Mouse (Mus musculus): ENCODE data around the gene Rinl.

The Rinl gene

DNA sequence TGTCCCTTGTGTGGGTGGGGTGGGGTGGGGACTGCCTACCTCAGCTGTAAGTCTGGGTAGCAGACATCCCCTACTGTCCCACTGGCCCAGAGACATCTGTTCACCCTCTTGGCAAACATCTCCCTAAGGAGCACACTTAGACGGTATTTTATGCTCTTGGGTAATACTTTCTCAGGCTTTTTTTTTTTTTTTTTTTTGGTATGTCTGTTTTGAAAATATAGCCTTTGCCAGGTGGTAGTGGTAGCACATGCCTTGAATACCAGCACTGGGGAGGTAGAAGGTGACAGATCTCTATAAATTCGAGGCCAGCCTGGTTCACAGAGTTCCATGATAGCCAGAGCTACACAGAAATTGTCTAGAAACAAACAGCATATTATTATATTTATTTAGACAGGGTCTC, 35.2 kb downstream of the Rinl start:
- DNase-seq (ENCODE audit: low spot score in 2 of 2), result no peak

DNA sequence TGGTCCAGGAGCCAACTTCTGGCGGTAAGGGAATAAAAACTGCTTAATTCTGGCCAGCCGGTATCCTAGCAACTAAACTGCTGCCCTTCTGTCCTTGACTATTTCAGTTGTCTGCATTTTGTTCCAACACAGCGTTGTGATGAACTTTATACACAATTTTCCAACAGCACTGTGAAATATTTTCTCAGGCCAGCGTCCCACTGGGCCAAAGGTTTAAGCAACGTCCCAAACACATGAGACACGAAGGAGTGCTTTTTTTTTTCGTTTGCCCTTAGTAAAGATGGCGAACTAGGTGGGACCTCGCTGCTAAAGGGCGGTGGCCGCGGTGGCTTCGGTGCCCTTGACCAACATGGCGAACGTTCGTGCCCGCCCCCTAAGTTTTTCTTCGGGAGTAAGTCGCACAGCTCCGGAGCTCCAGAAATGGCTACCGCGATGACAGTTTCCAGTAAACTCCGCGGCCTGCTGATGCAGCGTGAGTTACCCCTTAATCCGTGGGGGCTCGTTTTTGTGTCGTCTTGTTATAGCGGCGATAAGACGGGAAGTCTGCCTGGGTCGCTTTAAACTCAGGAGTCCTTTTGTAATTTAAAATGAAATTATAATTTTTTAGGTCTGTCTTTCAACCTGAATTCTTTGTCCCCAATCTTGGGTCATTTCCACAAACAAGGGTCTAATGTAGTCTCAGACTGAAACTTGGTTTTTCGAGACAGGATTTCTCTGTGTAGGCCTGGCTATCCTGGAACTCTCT, 36.3 kb downstream of the Rinl start, which contains the start of gene Ech1:
TSS of gene Ech1 (plus strand) at position 277 of the 745 bp plus-strand sequence.
- peak; percentile 83 to 88 for DNase-seq (ENCODE audit: low spot score in 2 of 2)

DNA sequence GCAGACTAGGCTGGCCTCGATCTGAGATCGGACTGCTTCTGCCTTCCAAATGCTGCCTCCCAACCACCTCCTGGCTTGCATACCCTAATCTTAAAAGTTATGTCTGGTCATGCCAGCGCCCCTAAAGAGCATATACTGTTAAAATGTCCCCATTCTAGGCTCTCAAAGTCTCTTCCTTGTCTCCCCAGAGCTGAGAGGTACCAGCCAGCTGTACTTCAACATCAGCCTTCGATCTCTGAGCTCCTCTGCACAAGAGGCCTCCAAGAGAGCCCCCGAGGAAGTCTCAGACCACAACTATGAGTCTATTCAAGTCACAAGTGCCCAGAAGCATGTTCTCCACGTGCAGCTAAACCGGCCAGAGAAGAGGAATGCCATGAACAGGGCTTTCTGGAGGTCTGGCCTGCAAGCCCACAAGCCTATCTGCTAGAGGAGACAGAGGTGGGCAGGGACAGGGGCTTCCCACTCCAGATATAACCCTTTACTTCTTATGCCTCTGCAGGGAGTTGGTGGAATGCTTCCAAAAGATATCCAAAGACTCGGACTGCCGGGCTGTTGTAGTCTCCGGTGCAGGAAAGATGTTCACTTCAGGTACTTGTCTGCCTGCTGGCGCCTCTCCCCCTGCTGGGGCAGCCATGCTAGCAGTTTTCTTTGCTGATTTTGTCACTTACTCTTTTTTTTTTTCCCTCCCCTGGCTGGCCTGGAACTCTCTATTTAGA, 37.1 kb downstream of the Rinl start:
- DNase-seq (ENCODE audit: low spot score in 2 of 2), result no peak

DNA sequence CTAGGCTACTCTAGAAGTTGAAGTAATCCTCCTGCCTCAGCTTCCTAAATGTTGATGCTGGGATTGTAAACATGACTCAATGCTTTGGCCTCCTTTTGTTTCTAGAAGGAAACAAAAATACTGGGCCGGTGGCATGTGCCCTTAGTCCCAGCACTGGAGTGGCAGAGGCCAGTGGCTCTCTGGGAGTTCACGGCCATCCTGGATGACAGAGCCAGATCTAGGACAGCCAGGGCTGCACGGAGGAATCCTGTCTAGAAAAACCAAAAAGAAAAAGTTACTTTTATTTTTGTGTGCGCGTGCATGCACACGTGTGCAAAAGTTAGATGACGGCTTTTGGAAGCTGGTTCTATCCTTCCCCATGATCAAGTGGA, 37.6 kb downstream of the Rinl start:
- no peak for DNase-seq (ENCODE audit: low spot score in 2 of 2)

DNA sequence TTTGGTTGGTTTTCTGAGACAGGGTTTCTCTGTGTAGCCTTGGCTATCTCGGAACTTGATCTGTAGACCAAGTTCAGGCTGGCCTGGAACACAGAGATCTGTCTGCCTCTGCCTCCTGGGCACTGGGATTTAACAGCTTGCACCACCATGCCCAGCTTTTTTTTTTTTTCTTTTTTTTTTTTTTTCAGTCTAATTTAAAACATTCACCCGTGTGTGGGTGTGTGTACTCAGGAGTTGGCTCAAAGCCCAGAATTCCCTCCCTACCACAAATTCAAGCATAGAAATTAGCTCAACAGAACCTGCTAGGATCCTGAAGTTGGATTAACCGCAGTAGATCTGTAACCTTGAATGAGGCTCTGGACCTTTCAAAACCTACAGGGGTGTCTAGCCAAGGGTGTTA, 38.6 kb downstream of the Rinl start:
- DNase-seq (ENCODE audit: low spot score in 2 of 2), result no peak

DNA sequence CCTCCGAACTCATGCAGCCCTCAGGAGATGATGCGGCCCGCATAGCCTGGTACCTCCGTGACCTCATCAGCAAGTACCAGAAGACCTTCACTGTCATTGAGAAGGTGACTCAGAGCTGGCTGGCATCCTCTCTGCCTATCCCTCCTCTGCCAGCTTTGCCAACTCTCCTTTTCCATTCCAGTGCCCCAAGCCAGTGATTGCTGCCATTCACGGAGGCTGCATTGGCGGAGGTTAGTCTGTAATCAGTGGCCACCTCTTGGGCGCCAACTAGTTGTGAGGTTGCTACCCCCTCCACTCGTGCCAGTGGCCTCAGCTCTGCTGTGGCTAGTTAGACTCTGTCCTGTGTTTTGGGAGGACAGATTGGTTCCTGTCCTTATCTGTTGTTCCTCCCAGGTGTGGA, 41.1 kb downstream of the Rinl start:
- no peak for DNase-seq (ENCODE audit: low spot score in 2 of 2)

DNA sequence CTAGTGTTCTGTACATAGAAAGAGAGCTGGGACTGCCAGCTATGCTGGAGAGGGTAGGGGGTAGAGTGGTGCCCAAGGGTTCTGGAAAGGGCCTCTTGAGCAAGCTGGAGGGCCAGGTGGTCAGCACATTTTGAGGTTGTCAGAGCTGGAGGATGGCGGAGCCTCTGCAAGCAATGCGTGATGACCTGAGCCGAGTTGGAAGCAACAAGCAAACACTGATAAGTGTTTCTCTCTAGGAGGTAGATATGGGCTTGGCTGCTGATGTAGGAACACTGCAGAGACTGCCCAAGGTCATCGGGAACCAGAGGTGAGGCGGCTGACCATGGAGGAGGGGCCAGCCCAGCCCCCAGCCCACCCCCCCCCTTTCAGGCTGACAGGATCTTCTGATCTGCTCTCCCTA, 42.2 kb downstream of the Rinl start:
- DNase-seq (ENCODE audit: low spot score in 2 of 2), result no peak

DNA sequence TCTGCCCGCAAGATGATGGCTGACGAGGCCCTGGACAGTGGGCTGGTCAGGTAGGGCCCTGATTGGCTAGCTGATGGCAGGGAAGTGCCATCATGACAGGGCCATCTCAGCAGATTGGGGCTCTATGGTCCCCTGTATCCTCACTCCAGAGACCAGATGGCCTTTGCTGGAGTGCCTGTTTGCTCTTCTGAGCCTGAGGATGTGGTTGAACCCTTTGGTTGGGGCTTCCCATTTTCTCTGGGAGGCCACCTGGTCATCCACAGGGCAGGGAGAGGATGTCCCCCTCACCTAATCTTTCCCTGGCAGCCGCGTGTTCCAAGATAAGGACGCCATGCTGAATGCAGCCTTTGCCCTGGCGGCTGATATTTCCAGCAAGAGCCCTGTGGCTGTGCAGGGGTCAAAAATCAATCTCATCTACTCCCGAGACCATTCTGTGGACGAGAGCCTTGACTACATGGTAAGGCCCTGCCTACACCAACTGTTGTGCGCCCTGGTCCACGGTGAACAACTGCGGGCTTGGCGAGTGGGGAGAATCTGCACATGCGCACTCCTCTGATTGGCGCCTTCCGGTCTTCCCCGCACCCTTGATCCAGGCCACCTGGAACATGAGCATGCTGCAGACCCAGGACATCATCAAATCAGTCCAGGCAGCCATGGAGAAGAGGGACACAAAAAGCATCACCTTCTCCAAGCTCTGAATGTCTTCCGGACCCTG, 42.8 kb downstream of the Rinl start:
- no peak for DNase-seq (ENCODE audit: low spot score in 2 of 2)

DNA sequence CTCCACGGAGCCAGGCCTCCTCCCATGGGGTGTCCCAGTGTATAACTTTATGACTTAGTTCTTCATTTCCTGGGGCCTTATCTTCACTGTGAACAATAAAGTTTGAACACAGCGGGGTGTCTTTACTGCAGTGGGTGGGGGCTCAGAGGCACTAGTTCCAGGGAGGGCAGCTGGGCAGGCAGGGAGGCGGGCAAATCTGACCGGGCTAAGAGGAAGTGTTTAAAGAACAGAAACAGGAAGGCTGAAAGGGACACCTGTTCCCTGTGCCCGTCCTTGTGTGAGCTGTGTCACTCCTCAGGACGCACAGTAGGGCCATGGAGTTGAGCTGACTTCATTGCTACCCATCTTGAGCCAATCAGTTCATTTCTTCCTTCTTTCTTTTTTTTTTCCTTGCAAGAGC, 43.4 kb downstream of the Rinl start:
- no peak for DNase-seq (ENCODE audit: low spot score in 2 of 2)

DNA sequence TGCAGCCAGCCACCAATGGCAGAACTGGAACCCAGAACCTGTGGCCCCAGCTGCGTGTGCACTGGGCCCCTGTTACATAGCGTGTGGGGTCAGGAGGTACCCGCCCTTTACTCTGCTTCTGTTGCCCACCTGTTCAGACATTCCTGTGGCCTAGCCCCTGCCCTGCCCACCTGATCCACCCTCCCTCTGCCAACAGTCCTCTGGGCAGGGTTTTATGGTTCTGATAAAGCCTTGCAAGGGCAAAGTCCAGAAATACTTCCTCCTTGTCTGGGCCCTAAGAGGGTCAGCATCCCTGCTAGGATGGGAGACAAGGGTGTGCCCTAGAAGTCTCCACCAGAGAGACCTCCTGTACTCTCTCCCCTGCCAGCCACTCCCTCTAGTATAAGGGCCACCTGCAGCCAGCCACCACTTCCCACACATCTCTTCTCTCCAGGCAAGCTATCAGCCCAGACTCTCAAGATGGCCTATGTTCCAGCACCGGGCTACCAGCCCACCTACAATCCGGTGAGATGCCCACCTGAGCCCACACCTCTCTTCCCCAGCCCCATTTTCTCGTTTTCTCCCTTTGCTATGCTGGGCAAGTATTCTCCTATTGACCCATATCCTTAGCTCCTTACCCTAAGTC, 45.1 kb downstream of the Rinl start, which contains the start of gene Lgals4:
TSS of gene Lgals4 (plus strand) at position 132 of the 625 bp plus-strand sequence.
- DNase-seq (ENCODE audit: low spot score in 2 of 2), result no peak

DNA sequence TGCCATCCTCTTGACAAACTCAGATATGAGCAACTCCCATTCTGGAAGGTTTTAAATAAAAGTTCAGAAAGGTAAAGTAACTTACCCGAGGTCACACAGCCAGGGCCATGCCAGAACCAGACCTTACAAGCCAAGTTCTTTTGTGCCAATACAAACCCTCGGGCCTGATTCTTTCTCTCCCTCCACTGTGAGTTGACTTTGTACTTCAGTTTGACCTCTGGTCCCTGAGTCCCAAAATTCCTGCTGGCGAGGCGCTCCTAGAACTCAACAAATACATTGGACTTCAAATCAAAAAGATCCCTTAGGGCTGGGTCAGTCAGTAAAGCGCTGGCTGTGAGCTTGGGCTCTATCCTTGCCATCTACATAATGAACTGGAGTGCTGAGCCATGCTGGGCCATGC, 48.2 kb downstream of the Rinl start:
- no peak for DNase-seq (ENCODE audit: low spot score in 2 of 2)

DNA sequence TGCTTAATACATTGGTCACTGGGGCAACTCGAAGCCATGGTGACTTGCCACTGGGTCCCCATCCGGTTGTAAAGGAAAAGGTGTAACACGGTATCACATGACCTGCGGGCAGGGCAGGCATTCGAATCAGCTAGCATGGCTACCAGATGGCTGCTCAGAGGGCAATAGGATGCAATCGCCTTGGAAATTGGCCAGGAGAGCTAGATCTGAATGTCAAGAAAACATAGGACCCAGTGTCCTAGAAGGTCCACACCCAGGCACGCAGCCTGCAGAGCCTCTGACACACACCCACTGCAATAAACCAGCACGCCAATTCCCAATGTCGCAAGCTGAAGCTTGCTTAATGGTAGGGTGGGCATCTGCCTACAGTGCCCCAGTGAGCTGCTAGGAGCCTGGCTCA, 49.6 kb downstream of the Rinl start:
- DNase-seq (ENCODE audit: low spot score in 2 of 2), result no peak

DNA sequence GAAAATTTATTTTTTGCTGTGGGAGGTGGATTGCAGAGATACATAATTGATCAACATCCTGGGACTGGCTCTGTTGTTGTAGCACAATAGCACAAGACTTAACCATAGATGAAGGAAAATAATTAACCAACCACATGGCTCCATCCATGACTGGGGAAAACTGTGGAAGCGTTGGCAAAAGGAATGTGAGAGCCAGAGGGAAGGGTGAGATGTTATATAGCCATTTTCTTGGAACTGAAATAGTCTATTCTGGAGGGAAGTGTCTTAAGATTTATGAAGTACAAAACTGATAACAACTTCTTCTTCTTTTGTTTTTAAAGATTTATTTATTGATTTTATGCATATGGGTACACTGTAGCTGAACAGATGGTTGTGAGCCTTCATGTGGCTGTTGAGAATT, 58.5 kb downstream of the Rinl start:
- no peak for DNase-seq (ENCODE audit: low spot score in 2 of 2)

All from cerebellum, postnatal 4 days (tissue).